Mouse (Mus musculus): ENCODE measurements around the gene Clec11a.
"Not testable (repeated sequence)": the region's sequence is repeated elsewhere in the genome, so short reads cannot be mapped to it uniquely, and the experiment has no call there.

Clec11a gene

GRCm38 (mm10) chr7:44322290-44322689 is 15.6 kb upstream of the Clec11a start:
- DNase-seq, result no peak

- DNase-seq, result peak; percentile 79
These were observed 14.2 kb upstream of the Clec11a start for GRCm38 (mm10) chr7:44320886-44321285.

- DNase-seq, result peak; percentile 32
These were observed 11.2 kb upstream of the Clec11a start for GRCm38 (mm10) chr7:44317913-44318312.

GRCm38 (mm10) chr7:44312484-44312883 is 5.8 kb upstream of the Clec11a start:
- no peak for DNase-seq

GRCm38 (mm10) chr7:44311713-44312304 is 5.1 kb upstream of the Clec11a start:
- DNase-seq, result peak; percentile 64

- peak; percentile 71 for DNase-seq
These were observed 4.4 kb upstream of the Clec11a start for GRCm38 (mm10) chr7:44310878-44311712.

GRCm38 (mm10) chr7:44310285-44310877 is 3.7 kb upstream of the Clec11a start:
- peak; percentile 77 for DNase-seq

- DNase-seq, result no peak
These were observed 3.0 kb upstream of the Clec11a start, which contains the start of gene Shank1 for GRCm38 (mm10) chr7:44309475-44310284. Shank1 (plus strand) TSS chr7:44310253.

- DNase-seq, result no peak
These were observed 739 bp upstream of the Clec11a start for GRCm38 (mm10) chr7:44307261-44308020.

GRCm38 (mm10) chr7:44305686-44306085 is 1.0 kb downstream of the Clec11a start:
- no peak for DNase-seq

- DNase-seq, result peak; percentile 100
These were observed 1.7 kb downstream of the Clec11a start for GRCm38 (mm10) chr7:44304775-44305641.

- no peak for DNase-seq
These were observed 2.3 kb downstream of the Clec11a start for GRCm38 (mm10) chr7:44304463-44304774.

GRCm38 (mm10) chr7:44303346-44304340 is 3.1 kb downstream of the Clec11a start:
- DNase-seq, result peak; percentile 64

- DNase-seq, result not testable (repeated sequence)
These were observed 9.2 kb downstream of the Clec11a start for GRCm38 (mm10) chr7:44297501-44297900.

GRCm38 (mm10) chr7:44291418-44291817 is 15.3 kb downstream of the Clec11a start:
- no peak for DNase-seq

GRCm38 (mm10) chr7:44290986-44291385 is 15.7 kb downstream of the Clec11a start:
- DNase-seq, result no peak

- DNase-seq, result no peak
These were observed 18.9 kb downstream of the Clec11a start for GRCm38 (mm10) chr7:44287760-44288159.

GRCm38 (mm10) chr7:44281586-44281985 is 25.1 kb downstream of the Clec11a start:
- no peak for DNase-seq

- no peak for DNase-seq
These were observed 25.7 kb downstream of the Clec11a start for GRCm38 (mm10) chr7:44280959-44281358.

- peak; percentile 73 for DNase-seq
These were observed 29.5 kb downstream of the Clec11a start for GRCm38 (mm10) chr7:44277250-44277622.
